Mouse (Mus musculus): ENCODE measurements around the gene Rhou.

The Rhou gene

GRCm38 (mm10) chr8:123692165-123692962, 38.6 kb downstream of the Rhou start:
- in situ Hi-C loops (cut with MboI, MseI) = no loop called here

- in situ Hi-C loops (cut with MboI, MseI) = no loop called here
Measured at GRCm38 (mm10) chr8:123696167-123696566, 42.4 kb downstream of the Rhou start.

GRCm38 (mm10) chr8:123697329-123697728, 43.6 kb downstream of the Rhou start:
- in situ Hi-C loops (cut with MboI, MseI) = no loop called here

DNA sequence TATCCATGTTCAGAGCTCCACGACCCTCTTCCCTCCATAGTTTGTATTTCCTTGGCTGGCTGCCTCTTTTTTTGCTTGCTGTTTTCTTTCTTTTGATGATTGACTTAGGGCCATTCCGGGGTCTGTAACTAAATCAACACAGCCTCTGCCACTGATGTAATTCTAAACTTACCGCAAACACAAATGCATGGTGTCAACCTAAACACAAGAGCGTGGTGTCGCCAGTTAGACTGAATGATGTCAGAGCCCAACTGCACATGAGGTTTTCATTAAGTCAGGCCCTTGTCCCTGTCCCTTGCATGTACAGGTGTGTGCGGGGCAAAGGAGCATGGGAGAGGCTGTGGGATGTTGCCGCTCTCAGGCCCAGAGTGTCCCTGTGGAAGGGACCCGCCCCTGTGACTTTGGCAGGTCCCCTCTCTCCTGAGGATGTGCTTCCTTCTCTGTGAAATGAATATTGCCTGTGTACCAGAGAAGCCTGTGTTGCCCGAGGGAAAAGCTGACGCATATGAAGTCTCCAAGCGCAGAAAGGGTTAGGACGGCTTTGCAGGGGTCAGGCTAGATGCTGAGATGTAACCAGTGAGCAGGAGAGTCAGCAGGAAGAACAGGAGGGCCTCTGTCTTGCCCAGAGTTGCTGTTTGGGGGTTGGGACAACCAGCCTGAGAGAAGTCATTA, 46.8 kb downstream of the Rhou start:
- in situ Hi-C loops (cut with MboI, MseI) = no loop called here

GRCm38 (mm10) chr8:123701952-123702587, 48.3 kb downstream of the Rhou start:
- in situ Hi-C loops (cut with MboI, MseI) = no loop called here

GRCm38 (mm10) chr8:123705376-123705775, 51.6 kb downstream of the Rhou start:
- in situ Hi-C loops (cut with MboI, MseI) = no loop called here

- in situ Hi-C loops (cut with MboI, MseI) = no loop called here
Measured at GRCm38 (mm10) chr8:123707137-123707536, 53.4 kb downstream of the Rhou start.

GRCm38 (mm10) chr8:123708729-123709128, 55.0 kb downstream of the Rhou start:
- in situ Hi-C loops (cut with MboI, MseI) = no loop called here

GRCm38 (mm10) chr8:123710335-123710734, 56.6 kb downstream of the Rhou start:
- in situ Hi-C loops (cut with MboI, MseI) = loop anchor here (10.0 kb wide), 1 partner anchor 1366 kb away; no protein-coding TSS in a partner anchor

Data from regulatory T cell (primary cell).